ENCODE assay signal across 24 mouse cellular contexts in the genomic region with DNA sequence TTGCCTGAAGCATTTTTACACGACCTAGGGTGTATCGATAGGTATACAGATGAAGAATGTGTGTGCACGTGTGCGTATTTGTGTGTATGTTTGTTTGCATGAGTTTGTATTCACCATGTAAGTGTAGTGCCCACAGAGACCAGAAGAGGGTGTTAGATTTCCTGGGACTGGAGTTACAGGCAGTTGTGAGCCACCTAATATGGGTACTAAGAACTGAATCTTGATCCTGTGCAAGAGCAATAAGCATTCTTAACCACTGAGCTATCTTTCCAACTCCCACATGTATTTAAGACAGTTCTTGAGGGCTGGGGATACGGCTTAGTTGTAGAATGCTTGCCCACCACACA. TPM values are rescaled to one million over a fixed set of nuclear protein-coding genes. Genes with fewer than 3 reads are reported as not detected.
DNase-seq lines count a peak whose midpoint lies in the region; ATAC-seq and TF ChIP-seq lines count a peak whose summit lies in the region.
"Had no signal": no experiment of that assay in that cellular context is flagged by ENCODE, and none has a peak within 500 bp of the region (broad histone marks: within the 10 kb centered on the region; RNA-seq: fewer than 3 reads in every experiment).

No protein-coding gene starts in this region.

- no peaks in the 10 kb centered on the region for H3K9me3 ChIP-seq in kidney, postnatal 0 days (replicated peaks; ENCODE audit: low read length)
- H3K9me3 ChIP-seq in kidney, embryonic 14.5 days (ENCODE audit: control insufficient read depth, low read length) = no peaks in the 10 kb centered on the region
- H3K9me3 ChIP-seq: embryonic facial prominence, embryonic 10.5 days; hindbrain, embryonic 13.5 days; limb, embryonic 13.5 days; liver, embryonic 13.5 days; megakaryocyte, embryonic 14.5 days; midbrain, embryonic 13.5 days; neural tube, embryonic 12.5 days had no signal

- no peak overlapping the region for H3K4me2 ChIP-seq in kidney, postnatal 0 days (ENCODE audit: low read length)
- H3K4me2 ChIP-seq in kidney, embryonic 14.5 days (replicated peaks; ENCODE audit: low read depth, low read length) = no peak overlapping the region
- H3K4me2 ChIP-seq: hindbrain, embryonic 13.5 days; limb, embryonic 13.5 days; liver, embryonic 13.5 days; midbrain, embryonic 13.5 days; neural tube, embryonic 12.5 days had no signal

- H3K27ac ChIP-seq in kidney, postnatal 0 days = no peak overlapping the region
- no peak overlapping the region for H3K27ac ChIP-seq in kidney, embryonic 14.5 days (ENCODE audit: low read depth, low read length)
- H3K27ac ChIP-seq: embryonic facial prominence, embryonic 10.5 days; hindbrain, embryonic 13.5 days; limb, embryonic 13.5 days; liver, embryonic 13.5 days; midbrain, embryonic 13.5 days; neural tube, embryonic 12.5 days had no signal

- DNase-seq in kidney, postnatal 0 days (ENCODE audit: low spot score) = no peak
- peak; percentile 26 for DNase-seq in lung, postnatal 10 days
- DNase-seq in lung, postnatal 36 days = no peak
- DNase-seq in R1 (ENCODE audit: low read depth, low spot score) = peak; percentile 69
- DNase-seq in urinary bladder, postnatal 36 days (ENCODE audit: low spot score in 2 of 2) = no peak
- DNase-seq in thymus, postnatal 0 days (ENCODE audit: low spot score) = no peak
- DNase-seq: cerebellum, adult 11-12 months; cerebellum, postnatal 10 days; gastrocnemius, postnatal 25 days; heart, adult 18-20 months; heart, postnatal 36 days; kidney, adult 2 months; kidney, postnatal 14 days; liver, embryonic 13.5 days; right cerebral cortex, postnatal 4 days; thymus, postnatal 36 days had no signal

- H3K9ac ChIP-seq in kidney, postnatal 0 days (ENCODE audit: low read depth, low read length) = no peak overlapping the region
- H3K9ac ChIP-seq in kidney, embryonic 14.5 days (ENCODE audit: low read depth, low read length) = no peak overlapping the region
- H3K9ac ChIP-seq: hindbrain, embryonic 13.5 days; limb, embryonic 13.5 days; liver, embryonic 13.5 days; midbrain, embryonic 13.5 days; neural tube, embryonic 12.5 days had no signal

- H3K36me3 ChIP-seq in kidney, postnatal 0 days (ENCODE audit: insufficient read depth, low read length) = peaks cover 64% of the 10 kb centered on the region
- H3K36me3 ChIP-seq in kidney, embryonic 14.5 days (ENCODE audit: control insufficient read depth, insufficient read depth, low read length) = peaks cover 72% of the 10 kb centered on the region

- WGBS in kidney, postnatal 0 days = 97% methylated on average over 5 of the region's 5 CpGs
- 96% methylated on average over 5 of the region's 5 CpGs for WGBS in kidney, embryonic 14.5 days

- TF ChIP-seq CTCF in kidney, postnatal 0 days (IDR thresholded peaks at IDR 0.05; ENCODE audit: low read depth) = 0 out of 2 replicates have a peak, but pooled peaks have one; percentile 26

- no peaks in the 10 kb centered on the region for H3K27me3 ChIP-seq in kidney, postnatal 0 days (ENCODE audit: insufficient read depth, low read length)
- no peaks in the 10 kb centered on the region for H3K27me3 ChIP-seq in kidney, embryonic 14.5 days (ENCODE audit: control insufficient read depth, insufficient read depth, low read length)
- H3K27me3 ChIP-seq: hindbrain, embryonic 13.5 days; limb, embryonic 13.5 days; liver, embryonic 13.5 days; megakaryocyte, embryonic 14.5 days; midbrain, embryonic 13.5 days; neural tube, embryonic 12.5 days had no signal

- no peaks in the 10 kb centered on the region for H3K4me1 ChIP-seq in kidney, postnatal 0 days (replicated peaks; ENCODE audit: insufficient read depth, low read length)
- no peaks in the 10 kb centered on the region for H3K4me1 ChIP-seq in kidney, embryonic 14.5 days (ENCODE audit: control insufficient read depth, insufficient read depth, low read length)
- H3K4me1 ChIP-seq: embryonic facial prominence, embryonic 10.5 days; hindbrain, embryonic 13.5 days; limb, embryonic 13.5 days; liver, embryonic 13.5 days; megakaryocyte, embryonic 14.5 days; midbrain, embryonic 13.5 days; neural tube, embryonic 12.5 days had no signal

- no peak for ATAC-seq in kidney, postnatal 0 days (replicated peaks; ENCODE audit: low FRiP score, low read depth)
- no peak for ATAC-seq in kidney, embryonic 14.5 days (ENCODE audit: low FRiP score, low TSS enrichment)
- ATAC-seq: forebrain, embryonic 16.5 days; midbrain, embryonic 13.5 days had no signal

- H3K4me3 ChIP-seq in kidney, postnatal 0 days (replicated peaks; ENCODE audit: low read depth, low read length) = no peak overlapping the region
- H3K4me3 ChIP-seq in kidney, embryonic 14.5 days (ENCODE audit: low read length) = no peak overlapping the region
- H3K4me3 ChIP-seq: embryonic facial prominence, embryonic 10.5 days; hindbrain, embryonic 13.5 days; limb, embryonic 13.5 days; liver, embryonic 13.5 days; megakaryocyte, embryonic 14.5 days; midbrain, embryonic 13.5 days; neural tube, embryonic 12.5 days had no signal

RNA-seq across cellular contexts. Expression of gene Sntb2, which starts 15.2 kb away (rescaled TPM):
- 10.1 and 10.5 TPM in 2 replicates for polyA plus RNA-seq in kidney, postnatal 0 days (2015; fragmentation: Nextera tagmentation; extraction: Ambion mirVana)
- polyA plus RNA-seq in kidney, embryonic 14.5 days (2014; fragmentation: Nextera tagmentation; extraction: Ambion mirVana) = 18.7 and 19.4 TPM in 2 replicates
- 5.9 and 10.0 TPM in 2 replicates for polyA plus RNA-seq in thymus, postnatal 0 days (2015; fragmentation: Nextera tagmentation; extraction: Ambion mirVana)

RNA-seq across cellular contexts. Expression of gene Utp4, which starts 26.9 kb away (rescaled TPM):
- 59.2 and 62.1 TPM in 2 replicates for polyA plus RNA-seq in kidney, postnatal 0 days (2015; fragmentation: Nextera tagmentation; extraction: Ambion mirVana)
- 72.7 and 92.6 TPM in 2 replicates for polyA plus RNA-seq in kidney, embryonic 14.5 days (2014; fragmentation: Nextera tagmentation; extraction: Ambion mirVana)
- 69.4 and 70.7 TPM in 2 replicates for polyA plus RNA-seq in thymus, postnatal 0 days (2015; fragmentation: Nextera tagmentation; extraction: Ambion mirVana)

RNA-seq across cellular contexts. Expression of gene Has3, which starts 50.3 kb away (rescaled TPM):
- 0.41 and 0.54 TPM in 2 replicates for polyA plus RNA-seq in kidney, postnatal 0 days (2015; fragmentation: Nextera tagmentation; extraction: Ambion mirVana)
- 1.2 and 1.3 TPM in 2 replicates for polyA plus RNA-seq in kidney, embryonic 14.5 days (2014; fragmentation: Nextera tagmentation; extraction: Ambion mirVana)
- 0.26 and 0.56 TPM in 2 replicates for polyA plus RNA-seq in thymus, postnatal 0 days (2015; fragmentation: Nextera tagmentation; extraction: Ambion mirVana)

Comparison
In these comparisons a context has a peak if more than half of its experiments do, and no peak if none do; other contexts are left out.
1. DNase-seq: peak in lung, postnatal 10 days (single experiment) and R1 (single experiment); none in kidney, postnatal 0 days (single experiment), lung, postnatal 36 days (single experiment), urinary bladder, postnatal 36 days (0 of 2) and thymus, postnatal 0 days (single experiment).